Mouse (Mus musculus) cerebellum, postnatal 14 days (tissue): Measurements from ENCODE around the gene Cfap20.

Source experiments
- DNase-seq, 2 experiments: peaks; one replicate each; pipeline ENCODE4 v3.0.0; 2021; ENCODE audit warnings: mixed read lengths in 2 of 2

Gene Cfap20

GRCm38 (mm10) chr8:95434686-95435439 is at the start of gene Cfap20:
Gene Cfap20, minus strand, starts transcription at chr8:95434869.
- DNase-seq, result peak; percentile 100

GRCm38 (mm10) chr8:95470008-95470407 is 35.3 kb upstream of the Cfap20 start:
- DNase-seq, result no peak

- DNase-seq, result no peak
Observed at GRCm38 (mm10) chr8:95468995-95469394, 34.3 kb upstream of the Cfap20 start.

GRCm38 (mm10) chr8:95466543-95466942 is 31.9 kb upstream of the Cfap20 start:
- DNase-seq, result no peak

GRCm38 (mm10) chr8:95452518-95452917 is 17.8 kb upstream of the Cfap20 start:
- DNase-seq, result no peak

- DNase-seq, result no peak
Observed at GRCm38 (mm10) chr8:95450271-95450670, 15.6 kb upstream of the Cfap20 start.

GRCm38 (mm10) chr8:95447661-95448060 is 13.0 kb upstream of the Cfap20 start:
- no peak for DNase-seq

GRCm38 (mm10) chr8:95445042-95445441 is 10.4 kb upstream of the Cfap20 start:
- DNase-seq, result no peak

GRCm38 (mm10) chr8:95441491-95442039 is 6.9 kb upstream of the Cfap20 start:
- no peak for DNase-seq

- DNase-seq, result no peak
Observed at GRCm38 (mm10) chr8:95440168-95440709, 5.6 kb upstream of the Cfap20 start.

GRCm38 (mm10) chr8:95439421-95439820 is 4.8 kb upstream of the Cfap20 start:
- no peak for DNase-seq

- DNase-seq, result no peak
Observed at GRCm38 (mm10) chr8:95437341-95437992, 2.8 kb upstream of the Cfap20 start.

- DNase-seq, result no peak
Observed at GRCm38 (mm10) chr8:95435930-95436329, 1.3 kb upstream of the Cfap20 start.

GRCm38 (mm10) chr8:95435471-95435870 is 802 bp upstream of the Cfap20 start:
- no peak for DNase-seq

GRCm38 (mm10) chr8:95434233-95434632 is 436 bp downstream of the Cfap20 start:
- peak in 1 of 2 experiments; percentile 68 for DNase-seq

- no peak for DNase-seq
Observed at GRCm38 (mm10) chr8:95433124-95433523, 1.5 kb downstream of the Cfap20 start.

GRCm38 (mm10) chr8:95432471-95432870 is 2.2 kb downstream of the Cfap20 start:
- DNase-seq, result peak in 1 of 2 experiments; percentile 32

GRCm38 (mm10) chr8:95429945-95430344 is 4.7 kb downstream of the Cfap20 start:
- peak; percentile 73 to 77 for DNase-seq

- peak; percentile 76 to 84 for DNase-seq
Observed at GRCm38 (mm10) chr8:95427594-95428535, 6.8 kb downstream of the Cfap20 start.

GRCm38 (mm10) chr8:95426781-95427281 is 7.8 kb downstream of the Cfap20 start:
- peak; percentile 34 to 58 for DNase-seq

- DNase-seq, result no peak
Observed at GRCm38 (mm10) chr8:95424682-95425081, 10.0 kb downstream of the Cfap20 start.

- no peak for DNase-seq
Observed at GRCm38 (mm10) chr8:95422193-95422810, 12.4 kb downstream of the Cfap20 start.
